Mouse (Mus musculus) layer of hippocampus, adult 6 months (tissue): ENCODE data around the gene H2afy. TPM values are rescaled to one million over a fixed set of nuclear protein-coding genes. Genes with fewer than 3 reads are reported as not detected.

Experiments used
- long read RNA-seq, 2 experiments: library from polyadenylated mRNA; unstranded; transcript quantifications; one replicate each; pipeline ENCODE4 v2.0.0; 2019 to 2020
- polyA plus RNA-seq: library from polyadenylated mRNA; unstranded; fragments of <200 nt; fragmentation: Nextera tagmentation; gene quantifications from 2 replicates; pipeline ENCODE4 v1.2.3, GENCODE M21; 2021

Gene H2afy
- polyA plus RNA-seq = 28.8 and 33.8 TPM in 2 replicates
- long read RNA-seq, experiment 1, partial matches to known transcripts = 4 of 28 reads
- long read RNA-seq, experiment 1, other reads (novel, unspliced or antisense) = 15 of 28 reads
- long read RNA-seq, experiment 2, transcript H2afy-201 (9 exons, 2,046 nt) = major isoform, 21 of 76 reads
- long read RNA-seq, experiment 2, transcript H2afy-202 (9 exons, 1,933 nt) = minor isoform, 6 of 76 reads
- long read RNA-seq, experiment 2, partial matches to known transcripts = 10 of 76 reads
- long read RNA-seq, experiment 2, other reads (novel, unspliced or antisense) = 36 of 76 reads

DNA sequence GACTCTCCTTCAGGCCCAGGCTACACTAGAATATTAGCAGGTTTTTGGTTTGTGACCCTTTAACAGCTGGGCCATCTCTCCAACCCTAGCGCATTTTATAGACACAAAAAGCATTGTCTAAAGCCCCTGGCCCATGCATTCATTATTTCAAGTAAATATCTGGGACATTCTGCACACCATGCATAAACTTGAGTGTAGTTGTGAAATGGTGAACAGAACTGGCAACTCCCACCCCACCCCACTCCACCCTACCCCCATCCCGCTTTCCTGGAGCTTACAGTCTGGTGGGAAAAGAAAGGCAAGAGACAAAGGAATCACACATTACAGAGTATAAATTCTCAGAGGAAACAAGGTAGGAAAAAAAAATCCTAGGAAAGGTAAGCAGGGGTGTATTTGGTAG is at the start of gene H2afy:
Gene H2afy (minus strand): TSS at position 162 of the 400 bp plus-strand sequence.

DNA sequence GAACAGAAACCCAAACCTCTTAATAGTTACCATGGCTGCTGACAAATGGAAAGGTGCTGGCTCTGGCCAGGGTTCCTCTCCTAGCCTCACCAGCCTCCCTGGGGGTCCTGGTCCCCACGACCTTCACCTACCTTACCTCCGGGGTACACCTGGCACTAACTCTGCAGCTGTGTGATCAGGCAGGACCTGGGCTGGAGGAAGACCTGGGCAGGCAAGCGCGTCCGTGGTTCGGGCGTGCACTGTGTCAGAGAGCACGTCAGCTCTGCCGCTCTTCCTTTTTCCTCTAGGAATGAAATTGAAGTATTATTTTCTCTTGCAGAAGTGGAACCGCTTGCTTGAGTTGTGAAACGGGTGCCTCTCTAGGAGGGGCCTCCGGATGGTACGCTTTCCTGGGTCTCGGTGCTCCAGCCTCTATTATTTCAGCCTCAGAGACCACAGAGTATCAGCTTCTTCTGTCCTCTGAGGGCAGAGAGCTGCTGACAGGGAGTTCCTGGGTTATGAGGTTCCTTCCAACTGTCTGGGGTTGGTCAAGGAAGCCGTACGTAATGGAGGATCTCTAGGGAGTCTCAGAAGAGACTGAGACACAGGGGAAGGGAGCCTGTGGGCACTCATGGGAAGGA is 42.4 kb upstream of the H2afy start, which contains the start of gene Tifab:
Gene Tifab (minus strand): TSS at position 470 of the 620 bp plus-strand sequence.

Other genes starting within 250 kb of the H2afy start
- 0.99 and 1.1 TPM in 2 replicates for gene Tifab, start 42.5 kb upstream of the H2afy start, polyA plus RNA-seq
- gene Neurog1, start 115.8 kb upstream of the H2afy start, polyA plus RNA-seq = 0.14 and 0.26 TPM in 2 replicates
- 39.9 and 43.9 TPM in 2 replicates for gene Cxcl14, start 160.2 kb upstream of the H2afy start, polyA plus RNA-seq